Mouse (Mus musculus): ENCODE measurements at regions not wholly inside any gene's neighbourhood (a gene's known extent, or its start where the extent isn't known, plus 50 kb on each side); places are given as distances from the start of the nearest gene placed in this dataset.

- Histone ChIP-seq H3K27me3 (ENCODE audit: control insufficient read depth, insufficient read depth, insufficient read length) (no peaks in the 10 kb centered on the region), H3K36me3 (ENCODE audit: control insufficient read depth, insufficient read depth) (no peaks in the 10 kb centered on the region), H3ac (ENCODE audit: control insufficient read depth, insufficient read length) (no peak overlapping the region), H3K79me2 (ENCODE audit: control insufficient read depth, insufficient read depth) (no peaks in the 10 kb centered on the region), H3K4me2 (ENCODE audit: low read depth) (no peak overlapping the region), H3K4me3 (no peak overlapping the region)
- no peak for TF ChIP-seq POLR2A (IDR thresholded peaks at IDR 0.05; ENCODE audit: insufficient read length, low read depth)
- TF ChIP-seq REST (IDR thresholded peaks at IDR 0.05; ENCODE audit: insufficient read depth, insufficient read length): no peak
- no peak for TF ChIP-seq MAX (IDR thresholded peaks at IDR 0.05; ENCODE audit: low read depth)
- no peak for TF ChIP-seq TCF12 (IDR thresholded peaks at IDR 0.05; ENCODE audit: insufficient read depth, poor library complexity, severe bottlenecking)
- no peak for TF ChIP-seq MYOG (IDR thresholded peaks at IDR 0.05; ENCODE audit: control insufficient read depth in 1 of 3, insufficient read depth in 1 of 3, insufficient read length in 2 of 3, low read depth in 2 of 3)
Observed at GRCm38 (mm10) chr13:58732776-58733175, 73.6 kb upstream of the Ntrk2 start.

- Histone ChIP-seq H3K4me3 (no peak overlapping the region), H3K27me3 (ENCODE audit: control insufficient read depth, insufficient read depth, insufficient read length) (no peaks in the 10 kb centered on the region), H3K79me2 (ENCODE audit: control insufficient read depth, insufficient read depth) (no peaks in the 10 kb centered on the region), H3ac (ENCODE audit: control insufficient read depth, insufficient read length) (no peak overlapping the region), H3K4me2 (ENCODE audit: low read depth) (no peak overlapping the region), H3K36me3 (ENCODE audit: control insufficient read depth, insufficient read depth) (no peaks in the 10 kb centered on the region)
- TF ChIP-seq MYOD1 (IDR thresholded peaks at IDR 0.05; ENCODE audit: control insufficient read depth in 1 of 3, insufficient read length in 2 of 3, low read depth in 2 of 3) (no peak), MYOG (IDR thresholded peaks at IDR 0.05; ENCODE audit: control insufficient read depth in 1 of 3, insufficient read depth in 1 of 3, insufficient read length in 2 of 3, low read depth in 2 of 3) (no peak), TCF12 (IDR thresholded peaks at IDR 0.05; ENCODE audit: insufficient read depth, poor library complexity, severe bottlenecking) (no peak)
Observed at GRCm38 (mm10) chr13:58733615-58734014, 72.8 kb upstream of the Ntrk2 start.

- H3K4me3 ChIP-seq: no peak overlapping the region
- H3K27me3 ChIP-seq (ENCODE audit: control insufficient read depth, insufficient read depth, insufficient read length): no peaks in the 10 kb centered on the region
- TF ChIP-seq E2F4 (IDR thresholded peaks at IDR 0.05; ENCODE audit: insufficient read depth) (no peak), POLR2AphosphoS2 (IDR thresholded peaks at IDR 0.05; ENCODE audit: insufficient read length, low read depth) (no peak), TCF12 (IDR thresholded peaks at IDR 0.05; ENCODE audit: insufficient read depth, poor library complexity, severe bottlenecking) (no peak), MAX (IDR thresholded peaks at IDR 0.05; ENCODE audit: low read depth) (no peak), MYOD1 (IDR thresholded peaks at IDR 0.05; ENCODE audit: control insufficient read depth in 1 of 3, insufficient read length in 2 of 3, low read depth in 2 of 3) (no peak), MYOG (IDR thresholded peaks at IDR 0.05; ENCODE audit: control insufficient read depth in 1 of 3, insufficient read depth in 1 of 3, insufficient read length in 2 of 3, low read depth in 2 of 3) (no peak), CEBPB (IDR thresholded peaks at IDR 0.05; ENCODE audit: insufficient read depth, poor library complexity, severe bottlenecking) (no peak), TCF3 (IDR thresholded peaks at IDR 0.05; ENCODE audit: insufficient read length, low read depth) (no peak), SRF (IDR thresholded peaks at IDR 0.05; ENCODE audit: control insufficient read depth, insufficient read length, low read depth) (no peak)
- H3K4me2 ChIP-seq (ENCODE audit: low read depth): no peak overlapping the region
- H3K79me2 ChIP-seq (ENCODE audit: control insufficient read depth, insufficient read depth): no peaks in the 10 kb centered on the region
- H3K36me3 ChIP-seq (ENCODE audit: control insufficient read depth, insufficient read depth): no peaks in the 10 kb centered on the region
- H3ac ChIP-seq (ENCODE audit: control insufficient read depth, insufficient read length): no peak overlapping the region
Observed at GRCm38 (mm10) chr13:58735577-58735976, 70.8 kb upstream of the Ntrk2 start.

GRCm38 (mm10) chr13:58740731-58741130, 65.6 kb upstream of the Ntrk2 start:
- TF ChIP-seq MAX (IDR thresholded peaks at IDR 0.05; ENCODE audit: low read depth) (no peak), SRF (IDR thresholded peaks at IDR 0.05; ENCODE audit: control insufficient read depth, insufficient read length, low read depth) (no peak), REST (IDR thresholded peaks at IDR 0.05; ENCODE audit: insufficient read depth, insufficient read length) (no peak)
- no peak overlapping the region for H3K4me3 ChIP-seq
- H3K36me3 ChIP-seq (ENCODE audit: control insufficient read depth, insufficient read depth): no peaks in the 10 kb centered on the region
- no peak overlapping the region for H3ac ChIP-seq (ENCODE audit: control insufficient read depth, insufficient read length)
- no peak overlapping the region for H3K4me2 ChIP-seq (ENCODE audit: low read depth)
- no peaks in the 10 kb centered on the region for H3K79me2 ChIP-seq (ENCODE audit: control insufficient read depth, insufficient read depth)
- H3K27me3 ChIP-seq (ENCODE audit: control insufficient read depth, insufficient read depth, insufficient read length): no peaks in the 10 kb centered on the region

GRCm38 (mm10) chr13:58746056-58746455, 60.3 kb upstream of the Ntrk2 start:
- Histone ChIP-seq H3K27me3 (ENCODE audit: control insufficient read depth, insufficient read depth, insufficient read length) (no peaks in the 10 kb centered on the region), H3K36me3 (ENCODE audit: control insufficient read depth, insufficient read depth) (no peaks in the 10 kb centered on the region), H3ac (ENCODE audit: control insufficient read depth, insufficient read length) (no peak overlapping the region), H3K4me2 (ENCODE audit: low read depth) (no peak overlapping the region), H3K4me3 (no peak overlapping the region), H3K79me2 (ENCODE audit: control insufficient read depth, insufficient read depth) (no peaks in the 10 kb centered on the region)
- no peak for TF ChIP-seq MAX (IDR thresholded peaks at IDR 0.05; ENCODE audit: low read depth)
- no peak for TF ChIP-seq POLR2A (IDR thresholded peaks at IDR 0.05; ENCODE audit: insufficient read length, low read depth)
- no peak for TF ChIP-seq E2F4 (IDR thresholded peaks at IDR 0.05; ENCODE audit: insufficient read depth)
- TF ChIP-seq USF1 (IDR thresholded peaks at IDR 0.05; ENCODE audit: low read depth): no peak
- TF ChIP-seq REST (IDR thresholded peaks at IDR 0.05; ENCODE audit: insufficient read depth, insufficient read length): no peak
- no peak for TF ChIP-seq TCF12 (IDR thresholded peaks at IDR 0.05; ENCODE audit: insufficient read depth, poor library complexity, severe bottlenecking)
- TF ChIP-seq TCF3 (IDR thresholded peaks at IDR 0.05; ENCODE audit: insufficient read length, low read depth): no peak
- no peak for TF ChIP-seq POLR2AphosphoS2 (IDR thresholded peaks at IDR 0.05; ENCODE audit: insufficient read length, low read depth)
- no peak for TF ChIP-seq MYOD1 (IDR thresholded peaks at IDR 0.05; ENCODE audit: control insufficient read depth in 1 of 3, insufficient read length in 2 of 3, low read depth in 2 of 3)
- no peak for TF ChIP-seq SRF (IDR thresholded peaks at IDR 0.05; ENCODE audit: control insufficient read depth, insufficient read length, low read depth)
- TF ChIP-seq MYOG (IDR thresholded peaks at IDR 0.05; ENCODE audit: control insufficient read depth in 1 of 3, insufficient read depth in 1 of 3, insufficient read length in 2 of 3, low read depth in 2 of 3): no peak
- TF ChIP-seq CEBPB (IDR thresholded peaks at IDR 0.05; ENCODE audit: insufficient read depth, poor library complexity, severe bottlenecking): no peak
